Mouse (Mus musculus): Measurements from ENCODE around the gene Smtn.
A peak's percentile ranks its signal among the peaks of the same experiment; 100 is the strongest.

Smtn gene

DNA sequence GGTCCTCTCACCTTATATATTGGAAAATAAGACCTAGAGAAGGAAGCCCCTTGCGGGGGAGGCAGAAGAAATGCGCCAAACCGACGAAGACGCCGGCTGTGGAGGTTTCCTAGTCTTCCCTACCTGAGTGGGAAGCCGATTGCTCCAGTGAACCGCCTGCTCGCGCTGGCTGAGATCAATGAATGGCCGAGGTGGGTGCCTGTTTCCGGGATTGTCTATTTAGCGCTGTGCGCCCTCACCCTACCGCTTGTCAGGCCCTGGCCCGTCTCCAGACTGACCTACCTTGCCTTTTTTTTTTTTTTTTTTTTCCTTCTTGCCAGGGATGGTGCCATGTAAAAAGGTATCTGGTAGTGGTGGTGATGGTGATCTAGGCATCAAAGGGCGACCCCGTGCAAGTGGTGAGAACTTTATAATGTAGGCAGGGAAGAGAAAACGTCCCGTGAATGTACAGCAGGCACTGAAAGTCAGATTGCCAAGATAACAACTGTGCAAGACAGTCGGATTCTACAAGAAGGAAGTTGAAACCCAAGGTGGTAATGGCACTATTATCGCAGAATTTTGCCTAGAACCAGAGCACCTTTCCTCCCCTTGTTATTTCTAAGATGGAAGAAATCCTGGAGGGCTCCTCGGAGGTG lies at the start of gene Smtn:
Gene Smtn, minus strand, starts transcription at position 162 of the 635 bp plus-strand sequence.
- peak in 1 of 2 experiments; percentile 7 for DNase-seq

DNA sequence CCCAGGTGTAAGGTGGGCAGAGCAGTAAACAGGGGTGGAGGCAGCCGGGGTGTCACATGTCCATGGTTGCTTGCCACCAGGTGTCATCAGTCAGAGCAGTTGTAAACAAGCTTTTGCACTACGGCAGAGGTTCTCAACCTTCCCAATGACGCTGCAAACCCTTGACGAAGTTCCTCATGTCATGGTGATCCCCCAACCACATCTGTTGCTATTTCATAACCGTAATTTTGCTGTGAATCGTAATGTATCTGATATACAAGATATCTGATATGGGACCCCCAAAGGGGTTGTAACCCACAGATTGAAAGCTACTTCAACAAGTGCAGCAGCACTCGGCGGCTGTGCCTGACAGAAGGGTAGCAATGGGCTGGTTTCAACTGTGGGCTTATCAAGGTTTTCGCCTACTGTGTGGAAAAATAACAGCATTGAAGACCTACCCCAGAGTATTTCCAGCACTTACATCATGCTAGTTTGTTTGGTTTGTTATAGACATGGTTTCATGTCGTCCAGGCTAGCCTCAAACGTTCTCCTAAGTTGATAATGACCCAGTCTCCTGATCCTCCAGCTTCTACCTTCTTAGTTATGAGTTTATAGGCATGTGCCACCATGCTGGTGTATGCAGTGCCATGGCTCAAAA lies 47.7 kb upstream of the Smtn start:
- no peak for DNase-seq

DNA sequence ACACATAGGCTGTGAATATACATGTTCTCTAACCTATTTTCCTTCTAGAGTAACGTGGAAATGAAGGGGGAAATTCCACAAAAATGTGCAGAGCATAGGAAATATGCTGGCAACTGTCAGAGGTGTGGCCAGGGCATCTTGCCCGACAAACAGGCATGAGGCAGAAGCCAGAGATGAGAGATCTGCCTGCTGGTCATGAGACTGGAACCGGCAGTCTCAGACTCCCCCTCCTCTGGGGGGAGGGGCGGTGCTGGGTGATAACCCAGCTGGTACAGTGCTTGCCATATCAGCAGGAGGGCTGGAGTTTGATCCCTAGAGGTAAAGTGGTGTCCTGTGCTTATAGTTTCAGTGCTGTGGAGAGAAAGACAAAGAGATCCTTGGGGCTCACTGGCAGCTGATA lies 46.9 kb upstream of the Smtn start:
- DNase-seq: peak in 1 of 2 experiments; percentile 33

DNA sequence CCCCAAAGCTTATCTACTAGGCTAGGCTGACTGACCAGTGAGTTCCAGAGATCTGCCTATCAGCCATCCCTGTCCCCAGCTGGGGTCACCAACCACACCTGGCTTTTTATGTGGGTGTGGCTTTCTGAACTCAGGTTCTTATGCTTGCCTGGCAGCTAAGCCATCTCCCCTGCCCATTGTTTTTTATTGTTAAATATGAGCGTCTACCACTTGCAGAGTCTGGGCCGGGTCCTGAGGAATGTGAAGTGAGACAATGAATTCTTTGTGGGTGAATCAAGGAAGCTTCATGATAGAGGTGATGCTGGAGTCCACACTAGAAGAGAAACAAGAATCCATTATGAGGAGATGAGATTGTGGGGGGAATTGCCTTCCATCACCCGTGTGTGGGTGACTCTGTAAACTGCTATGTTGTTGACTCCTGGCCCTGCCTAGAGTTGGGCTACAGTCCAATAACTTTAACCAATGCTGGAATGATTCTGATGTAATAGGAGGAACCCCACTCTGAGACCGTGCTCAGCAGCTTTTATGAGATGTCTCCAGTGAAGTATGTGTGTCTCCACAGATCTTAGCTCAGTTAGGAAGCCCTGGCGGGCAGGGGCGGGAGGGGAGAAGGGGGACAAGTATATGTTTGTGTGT lies 45.7 kb upstream of the Smtn start:
- no peak for DNase-seq

DNA sequence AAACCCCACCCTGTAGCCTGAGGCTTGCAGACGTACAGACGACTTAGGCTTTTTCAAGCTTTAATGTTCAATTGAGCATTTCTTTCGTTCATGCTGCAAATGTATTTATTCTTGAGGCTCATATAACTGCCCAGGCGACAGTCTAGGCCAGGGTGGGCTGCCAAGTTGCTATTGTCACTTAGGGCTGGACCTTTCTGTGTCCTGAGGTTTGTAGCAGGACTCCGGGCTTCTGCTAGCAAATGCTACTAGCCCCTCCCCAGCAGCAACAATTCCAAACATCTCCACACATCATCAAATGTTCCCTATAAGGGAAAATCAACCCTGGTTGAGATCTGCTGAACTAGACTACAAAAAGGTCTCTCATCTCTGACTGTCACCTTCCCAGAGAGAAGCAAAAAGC lies 42.7 kb upstream of the Smtn start:
- no peak for DNase-seq

DNA sequence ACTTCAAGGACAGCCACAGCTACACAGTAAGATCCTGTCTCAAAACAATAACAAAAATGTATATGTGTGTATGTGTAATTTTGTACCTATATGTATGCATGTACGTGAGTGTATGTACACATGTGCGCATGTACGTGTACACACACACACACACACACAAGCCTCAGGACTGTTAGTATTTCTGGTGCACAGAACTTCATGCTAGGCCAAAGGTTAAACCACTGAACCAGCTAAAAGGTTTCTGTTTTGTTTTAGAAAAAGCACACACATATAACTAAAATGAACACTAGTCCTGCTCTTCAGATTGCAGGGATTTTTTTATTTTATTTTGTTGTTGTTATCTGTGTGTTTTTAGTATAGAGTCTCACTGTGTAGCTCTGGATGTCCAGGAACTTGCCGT lies 41.5 kb upstream of the Smtn start:
- no peak for DNase-seq

DNA sequence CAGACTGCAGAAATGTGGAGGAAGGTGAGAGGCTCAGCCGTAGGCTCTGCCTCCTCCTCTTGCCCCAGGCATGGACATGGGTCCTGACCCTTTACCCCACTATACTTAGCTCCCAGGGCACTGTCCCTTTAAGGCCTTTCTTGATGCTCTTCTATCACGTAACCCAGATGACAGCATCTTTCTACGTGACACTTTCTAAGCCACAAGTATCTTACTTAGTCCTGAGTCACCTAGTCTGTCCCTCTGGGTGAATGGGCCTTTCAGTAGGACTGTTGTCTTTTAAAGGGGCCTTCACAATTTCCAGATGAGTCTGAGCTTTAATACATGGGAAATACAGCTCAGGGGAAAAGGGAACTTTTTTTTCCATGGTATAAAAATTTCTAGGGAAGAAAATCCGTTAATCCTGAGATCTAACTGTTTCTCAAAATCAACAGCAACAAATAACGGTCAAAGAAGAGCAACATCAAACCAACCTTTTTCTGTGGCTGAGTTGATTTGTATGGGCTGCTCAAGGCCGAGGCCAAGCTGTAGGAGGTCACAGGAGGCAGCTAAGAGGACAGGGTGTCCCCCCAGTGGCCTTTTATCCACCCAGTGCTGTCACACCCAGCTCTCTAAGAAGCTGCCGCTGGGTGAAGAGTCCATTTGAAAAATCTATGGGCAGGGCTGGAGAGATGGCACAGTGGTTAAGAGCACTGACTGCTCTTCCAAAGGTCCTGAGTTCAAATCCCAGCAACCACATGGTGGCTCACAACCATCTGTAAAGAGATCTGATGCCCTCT lies 40.1 kb upstream of the Smtn start:
- no peak for DNase-seq

DNA sequence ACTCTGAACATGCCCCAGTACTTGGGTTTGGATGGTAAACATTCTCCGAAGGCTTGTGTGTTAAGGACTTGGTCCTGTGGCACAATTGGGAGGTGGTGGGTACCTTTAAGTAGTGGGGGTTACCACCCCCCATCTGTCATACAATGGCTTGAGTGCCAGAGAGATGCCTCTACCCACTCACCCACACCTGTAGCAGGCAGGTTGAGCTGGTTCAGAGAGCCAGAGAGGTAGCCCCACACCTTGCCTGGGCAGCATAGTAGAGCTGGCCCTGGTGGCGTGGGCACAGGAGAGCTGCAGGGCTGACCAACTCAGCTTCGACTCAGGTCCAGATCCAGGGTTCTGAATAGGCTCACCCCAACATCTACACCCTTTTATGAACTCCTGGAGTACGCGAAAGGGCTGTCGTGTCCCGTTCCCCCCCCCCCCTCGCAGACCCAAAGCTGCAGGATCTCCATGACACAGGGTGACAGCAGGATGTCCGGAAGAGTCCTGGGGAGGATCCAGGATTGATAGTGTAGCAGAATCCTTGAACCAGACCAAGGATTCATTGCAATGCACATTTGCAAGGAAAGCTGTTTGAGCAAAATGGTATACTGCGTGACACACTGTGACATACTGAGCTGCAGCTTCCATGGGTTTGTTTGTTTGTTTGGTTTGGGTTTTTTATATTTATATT lies 37.8 kb upstream of the Smtn start:
- no peak for DNase-seq

DNA sequence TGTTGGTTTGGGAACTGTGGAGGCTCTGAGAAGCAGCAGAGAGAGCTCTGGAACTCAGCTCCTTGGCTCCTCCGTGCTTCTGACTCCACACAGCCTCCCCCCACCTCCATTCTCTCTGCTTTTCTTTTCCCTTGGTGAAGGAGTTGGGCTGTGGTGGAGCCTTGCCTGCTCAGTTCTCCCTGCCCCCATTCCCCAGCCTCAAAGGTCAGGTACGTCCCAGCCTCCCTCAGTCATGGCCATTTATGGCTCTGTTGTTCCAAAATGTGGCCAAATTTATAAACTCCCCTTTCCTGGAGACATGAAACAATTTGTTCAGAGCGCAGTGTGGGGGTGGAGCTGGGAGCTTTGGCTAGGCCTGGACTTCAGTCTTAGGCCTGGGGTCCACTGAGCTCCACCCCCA lies 34.8 kb upstream of the Smtn start:
- DNase-seq: no peak

DNA sequence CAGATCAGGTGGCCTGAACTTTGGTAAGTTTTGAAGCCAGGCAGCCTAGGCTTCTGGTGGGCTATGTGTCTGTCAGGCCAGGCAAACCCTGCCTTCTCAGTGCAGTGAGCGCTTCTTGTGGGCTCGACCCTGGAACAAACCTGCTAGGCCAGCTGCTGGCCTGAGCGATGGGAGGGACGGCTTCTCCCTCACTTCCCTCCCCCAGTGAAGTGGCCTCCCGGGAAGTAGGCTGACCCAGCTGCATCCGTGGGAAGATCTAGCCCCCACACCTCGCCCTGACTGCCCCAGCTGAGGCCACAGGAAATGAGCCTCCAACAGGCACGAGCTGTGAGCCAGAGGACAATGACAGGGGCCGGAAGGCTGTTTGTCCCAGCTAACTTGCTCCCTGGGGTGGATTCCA lies 32.7 kb upstream of the Smtn start:
- DNase-seq: peak in 1 of 2 experiments; percentile 6

DNA sequence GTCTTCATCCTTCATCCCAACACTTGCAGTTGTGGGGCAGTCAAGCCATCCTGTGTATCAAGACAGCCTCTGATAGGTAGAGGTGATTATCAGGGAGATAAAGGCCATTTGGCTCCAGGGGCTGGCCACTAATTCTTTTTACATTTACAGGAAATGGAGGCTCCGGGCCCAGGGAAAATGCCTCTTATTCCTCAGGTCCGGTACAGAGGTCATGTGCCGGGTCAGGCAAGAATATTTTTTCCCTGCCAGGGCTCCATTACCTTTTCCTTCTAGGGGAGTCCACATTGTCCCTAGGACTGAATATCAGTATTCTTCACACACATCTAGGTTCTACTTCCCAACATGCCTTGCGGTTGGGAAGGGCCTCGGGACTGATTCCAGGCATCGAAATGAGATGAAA lies 31.8 kb upstream of the Smtn start:
- DNase-seq: no peak

DNA sequence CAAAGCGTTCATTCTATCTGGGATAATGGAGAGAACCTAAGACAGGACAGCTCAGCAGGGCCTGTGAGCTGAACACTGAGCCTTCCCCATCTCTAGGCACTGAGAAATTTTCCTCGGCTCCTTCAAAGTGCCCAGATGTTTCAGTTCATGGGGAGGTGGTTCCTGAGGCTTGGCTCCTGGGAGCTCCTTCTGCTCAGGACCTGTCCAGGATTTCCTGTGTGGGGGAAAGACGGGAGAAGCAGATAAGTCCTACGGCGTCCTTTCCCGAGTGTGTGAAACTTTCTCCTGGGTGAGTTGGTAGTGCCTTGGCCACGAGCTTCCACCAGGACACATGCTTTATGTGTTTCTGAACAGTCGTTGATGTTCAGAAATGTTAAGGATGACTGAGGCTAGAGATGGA lies 29.9 kb upstream of the Smtn start:
- no peak for DNase-seq

DNA sequence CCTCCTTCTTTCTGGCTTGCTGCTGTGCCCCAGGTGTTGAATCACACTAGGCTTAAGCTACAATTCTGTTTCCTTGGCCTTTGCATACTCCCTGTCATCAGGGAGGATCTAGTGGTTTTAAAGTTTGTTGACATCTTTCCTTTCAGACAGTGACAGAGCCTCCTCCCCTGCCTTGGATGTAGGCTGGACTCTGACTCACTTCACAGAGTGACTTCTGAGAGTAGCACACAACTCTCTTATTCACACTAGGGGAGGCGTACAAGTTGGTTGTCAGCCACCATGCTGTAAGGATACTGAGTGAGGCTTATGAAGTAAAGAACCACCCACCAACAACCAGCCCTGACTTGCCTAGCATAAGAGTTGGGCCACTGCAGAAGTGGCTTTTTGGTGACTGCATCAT lies 27.5 kb upstream of the Smtn start:
- DNase-seq: no peak

DNA sequence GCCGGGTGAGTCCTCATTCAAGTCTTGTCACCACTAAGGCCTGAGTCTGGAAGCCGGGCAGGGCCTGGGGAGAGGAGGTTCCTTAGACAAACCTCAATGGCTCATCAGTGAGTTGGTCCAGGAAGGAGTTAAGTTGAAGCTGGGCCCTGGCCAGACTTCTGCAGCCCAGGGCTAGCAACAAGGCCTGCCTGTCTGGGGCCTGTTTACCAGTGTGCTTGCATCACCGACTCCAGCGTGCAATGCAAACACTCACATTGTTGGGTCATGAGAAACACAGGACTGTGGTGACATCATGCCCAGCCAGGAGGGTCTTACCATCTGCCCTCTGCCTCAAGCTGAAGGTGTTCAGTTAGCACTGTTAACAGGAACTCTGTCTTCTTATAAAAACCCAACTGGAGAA lies 25.6 kb upstream of the Smtn start:
- no peak for DNase-seq

DNA sequence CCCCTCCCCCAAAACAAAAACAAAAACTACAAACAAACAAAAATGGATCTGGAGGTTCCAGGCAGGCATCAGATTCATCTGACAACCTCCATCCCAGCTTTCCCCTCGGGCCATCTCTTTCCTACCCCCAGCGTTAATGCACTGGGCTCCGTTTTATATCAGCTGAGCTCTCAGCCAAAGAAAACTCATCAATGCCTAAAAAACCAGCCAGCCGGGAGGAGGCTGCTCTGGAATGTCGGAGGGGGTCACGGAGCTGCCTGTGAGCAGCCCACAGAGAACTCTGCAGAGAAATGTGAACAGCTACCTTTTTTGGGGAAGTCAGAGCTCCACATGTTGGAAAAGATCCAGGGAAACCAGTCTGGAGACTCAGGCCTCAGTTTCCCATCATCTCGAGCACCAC lies 24.0 kb upstream of the Smtn start:
- DNase-seq: no peak

DNA sequence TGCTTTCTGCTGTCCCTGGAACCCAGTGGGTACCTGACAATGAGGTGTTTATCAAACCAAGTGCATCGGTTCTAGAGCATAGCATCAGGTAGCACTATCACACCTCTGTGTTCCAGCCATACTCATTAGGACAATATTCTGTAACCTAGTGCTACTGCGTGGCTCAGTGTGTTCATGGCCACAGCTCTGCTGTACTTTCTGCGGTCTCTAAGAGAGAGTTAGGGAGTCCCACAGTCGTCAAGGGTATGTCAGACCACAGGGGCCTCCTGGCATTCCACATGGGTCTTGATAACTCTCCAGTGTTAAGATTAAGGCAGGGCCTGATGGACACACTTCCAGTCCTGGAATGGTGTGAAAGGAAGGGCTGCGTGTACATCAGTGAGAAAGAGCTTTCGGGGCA lies 23.4 kb upstream of the Smtn start:
- no peak for DNase-seq

DNA sequence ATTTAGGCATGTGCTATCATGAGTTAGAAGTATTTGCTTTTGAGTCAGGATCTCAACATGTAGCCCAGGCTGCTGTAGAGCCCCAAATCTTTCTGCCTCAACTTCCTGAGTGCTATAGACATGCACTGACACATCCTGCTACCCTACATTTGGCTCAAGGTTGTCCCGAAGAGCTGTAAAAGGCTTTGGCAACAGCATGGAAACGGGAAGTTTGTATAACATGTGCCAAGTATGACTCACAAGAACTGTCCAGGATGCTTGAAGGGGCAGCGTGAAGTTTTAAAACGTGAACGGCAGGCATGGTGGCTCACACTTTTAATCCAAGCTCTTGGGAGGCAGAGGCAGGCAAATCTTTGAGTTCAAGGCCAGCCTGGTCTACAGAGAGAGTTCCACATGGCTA lies 19.8 kb upstream of the Smtn start:
- no peak for DNase-seq

DNA sequence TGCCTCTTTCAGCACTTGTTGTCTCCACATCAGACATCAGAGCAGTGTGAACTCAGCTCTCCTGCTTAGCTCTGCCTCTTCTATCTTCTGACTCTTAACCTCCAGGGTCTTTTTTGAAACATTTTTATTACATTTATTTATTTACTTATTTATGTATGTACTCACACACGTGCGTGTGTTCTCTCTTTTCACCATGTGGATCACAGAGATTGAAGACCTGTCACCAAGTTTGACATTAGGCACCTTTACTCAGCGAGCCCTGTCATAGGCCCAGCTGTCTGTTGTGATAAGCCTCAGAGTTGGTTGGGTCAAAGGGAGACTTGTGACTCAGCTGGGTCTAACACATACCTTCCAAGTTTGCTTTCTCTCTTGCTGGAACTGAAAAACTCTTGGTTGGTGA lies 17.4 kb upstream of the Smtn start:
- no peak for DNase-seq

DNA sequence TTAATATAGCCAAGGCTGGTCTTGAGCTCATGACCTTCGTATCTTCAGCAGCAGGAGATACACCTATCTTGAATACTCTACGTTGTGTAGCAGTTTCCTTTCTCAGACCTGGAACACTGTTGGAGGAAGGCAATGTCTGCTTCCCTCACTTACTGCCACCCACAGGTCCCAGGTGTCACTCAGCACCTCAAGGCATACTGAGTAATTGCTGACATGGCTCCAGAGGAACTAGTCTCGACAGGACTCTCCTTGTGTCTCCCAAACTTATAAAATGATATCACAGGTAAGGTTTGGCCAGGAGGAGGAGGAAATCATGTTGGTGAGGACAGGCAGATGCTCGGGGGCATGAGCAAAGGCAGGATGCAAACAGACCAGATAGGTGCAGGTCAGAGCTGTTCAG lies 14.6 kb upstream of the Smtn start:
- no peak for DNase-seq

DNA sequence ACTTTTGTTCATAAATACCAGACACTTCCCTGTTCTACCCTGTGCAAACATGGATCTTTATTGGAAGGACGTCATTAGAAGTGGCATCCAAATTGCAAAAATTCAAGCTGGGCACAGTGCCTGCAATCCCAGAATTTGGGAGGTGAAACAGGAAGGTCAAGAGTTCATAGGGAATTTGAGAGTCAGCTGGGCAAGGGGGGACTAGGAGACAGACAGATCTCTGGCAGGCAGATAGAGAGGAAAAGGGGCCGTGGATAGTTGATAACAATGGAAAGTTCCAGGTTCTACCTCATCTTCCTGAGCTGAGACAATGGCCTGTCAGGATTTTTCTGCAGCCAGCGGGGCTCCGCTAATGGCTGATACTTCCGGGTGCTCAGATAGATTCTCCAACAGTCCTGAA lies 9.4 kb upstream of the Smtn start:
- no peak for DNase-seq

DNA sequence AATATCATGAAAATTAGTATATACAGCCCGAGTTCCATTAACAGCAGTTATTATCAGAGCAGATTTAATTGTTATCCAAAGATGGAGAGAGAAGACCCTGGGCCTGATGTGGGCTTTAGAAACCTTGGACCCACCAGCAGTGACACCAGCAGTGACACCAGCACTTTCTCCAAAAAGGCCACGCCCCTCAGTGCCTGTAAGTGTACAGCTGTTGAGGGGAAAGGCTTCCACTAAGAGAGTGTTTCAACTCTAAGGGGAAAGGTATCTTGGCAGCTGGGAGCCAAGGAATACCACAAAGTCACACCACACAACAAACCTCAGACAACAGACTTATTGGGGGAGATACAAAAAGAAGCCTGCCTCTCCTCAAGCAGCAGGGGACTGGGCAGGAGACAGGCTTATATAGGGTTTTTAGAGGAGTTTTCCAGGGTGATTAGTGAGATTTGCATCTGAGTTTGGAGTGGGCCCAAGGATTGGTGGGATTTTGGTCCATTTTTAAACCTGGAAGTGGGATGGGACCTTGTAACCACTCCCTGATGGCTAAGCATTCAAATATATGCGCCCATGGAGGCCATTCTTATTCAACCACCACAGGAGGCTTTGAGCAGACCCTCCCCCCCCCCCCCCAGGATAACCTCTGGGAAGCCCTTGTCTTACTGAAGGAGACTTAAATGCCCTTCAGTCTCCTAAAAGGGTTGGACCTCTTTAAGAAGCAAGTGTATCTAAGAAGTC lies 8.3 kb upstream of the Smtn start:
- DNase-seq: no peak

DNA sequence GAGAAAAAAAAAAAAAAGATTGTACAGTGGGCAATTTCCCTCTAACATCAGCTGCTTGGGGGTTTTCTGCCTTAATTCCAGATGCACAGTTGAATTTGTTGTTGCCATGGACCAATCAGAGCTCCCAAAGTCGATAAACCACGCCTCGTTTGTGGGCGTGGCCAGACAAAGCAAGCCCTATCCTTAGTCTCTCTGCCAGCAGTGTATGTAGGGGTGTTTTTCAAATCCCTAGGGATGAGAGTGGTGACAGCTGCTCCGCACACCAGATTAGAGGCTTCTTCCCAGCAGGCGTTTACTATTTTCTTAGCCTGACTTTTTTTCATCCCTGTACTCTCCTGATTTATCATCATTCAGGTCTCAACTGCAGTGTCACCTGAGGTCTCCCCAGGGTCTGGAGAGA lies 7.6 kb upstream of the Smtn start:
- no peak for DNase-seq

DNA sequence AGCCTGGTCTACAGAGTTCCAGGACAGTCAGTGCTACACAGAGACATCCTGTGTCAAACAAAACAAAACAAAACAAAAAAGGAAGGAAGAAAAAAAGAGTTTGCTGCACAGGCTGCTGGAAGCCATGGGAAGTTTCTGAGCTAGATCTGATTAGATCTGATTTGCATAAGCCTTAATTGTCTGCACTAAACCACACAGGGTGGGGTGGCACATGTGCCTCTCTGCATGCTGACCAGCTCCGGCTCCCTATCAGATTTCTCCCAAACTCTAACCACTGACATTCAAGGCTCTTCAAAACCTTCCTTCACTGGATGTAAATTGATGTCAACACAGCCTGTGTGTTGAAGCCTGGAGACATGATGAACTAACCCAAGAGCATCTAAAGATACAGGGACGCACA lies 6.6 kb upstream of the Smtn start:
- DNase-seq: no peak

All from cerebellum, postnatal 25 days (tissue).